Mouse (Mus musculus) stomach, embryonic 16.5 days (tissue): ENCODE results near the gene Chaf1a. TPM values are rescaled to one million over a fixed set of nuclear protein-coding genes. Genes with fewer than 3 reads are reported as not detected.
"Not testable (repeated sequence)": the region's sequence is repeated elsewhere in the genome, so short reads cannot be mapped to it uniquely, and the experiment has no call there.

Experiments used
- ATAC-seq: fragments of 200-750 bp; cut with Nextera tagmentation; 2 replicates; pipeline ENCODE4 v1.8.0; 2017; ENCODE audit warnings: moderate number of reproducible peaks, moderate TSS enrichment; ENCODE audit not compliant: insufficient read depth, low FRiP score
- H3K27ac ChIP-seq: fragments of 300-500 bp; sonication (generic); 2 replicates; pipeline ENCODE4 v1.5.1; 2014; ENCODE audit warnings: low read length
- H3K27me3 ChIP-seq: fragments of 300-500 bp; sonication (generic); 2 replicates; pipeline ENCODE4 v1.6.1; 2014; ENCODE audit warnings: low read length, control low read depth, mixed read lengths; ENCODE audit not compliant: control insufficient read depth, insufficient read depth
- H3K36me3 ChIP-seq: fragments of 300-500 bp; sonication (generic); 2 replicates; pipeline ENCODE4 v1.6.1; 2014; ENCODE audit warnings: low read length; ENCODE audit not compliant: control insufficient read depth, insufficient read depth
- H3K4me1 ChIP-seq: fragments of 300-500 bp; sonication (generic); 2 replicates; pipeline ENCODE4 v1.6.1; 2014; ENCODE audit warnings: low read length, control low read depth, mixed read lengths; ENCODE audit not compliant: control insufficient read depth, insufficient read depth
- H3K4me2 ChIP-seq: fragments of 300-500 bp; sonication (generic); 2 replicates; pipeline ENCODE4 v1.6.1; 2014; ENCODE audit warnings: low read depth, low read length, mixed read lengths
- H3K4me3 ChIP-seq: fragments of 300-500 bp; sonication (generic); replicated peaks from 2 replicates; pipeline ENCODE4 v1.5.1; 2014; ENCODE audit warnings: mild to moderate bottlenecking, low read length
- H3K9ac ChIP-seq: fragments of 300-500 bp; sonication (generic); 2 replicates; pipeline ENCODE4 v1.6.1; 2014; ENCODE audit warnings: low read length
- H3K9me3 ChIP-seq: fragments of 300-500 bp; sonication (generic); replicated peaks from 2 replicates; pipeline ENCODE4 v1.6.1; 2016; ENCODE audit warnings: low read length, control low read depth; ENCODE audit not compliant: control insufficient read depth
- WGBS: fragments of 180-500 bp; shearing (Covaris S2); extraction: QIAGEN DNeasy Blood & Tissue Kit; methylation state at CpG from one replicate; pipeline ENCODE4 v1.1.7; 2014; 5-methylcytosine and 5-hydroxymethylcytosine counted together
- polyA plus RNA-seq: library from polyadenylated mRNA; unstranded; fragments of >200 nt; fragmentation: Nextera tagmentation; extraction: Ambion mirVana; gene quantifications from 2 replicates; pipeline ENCODE4 v1.2.1, GENCODE M21; 2015

Gene Chaf1a
- polyA plus RNA-seq, 1 experiment from 2014 or later, result 17.8 TPM

- H3K9ac ChIP-seq, result no peak overlapping the region
- H3K4me3 ChIP-seq, result no peak overlapping the region
- H3K27me3 ChIP-seq, result no peaks in the 10 kb centered on the region
- ATAC-seq, result no peak
- WGBS, result 97% methylated on average over 5 of the region's 5 CpGs
- H3K9me3 ChIP-seq, result no peaks in the 10 kb centered on the region
- no peak overlapping the region for H3K27ac ChIP-seq
- H3K4me1 ChIP-seq, result peaks cover 14% of the 10 kb centered on the region; the same call in 1 of the 2 replicates
- H3K4me2 ChIP-seq, result no peak overlapping the region
- H3K36me3 ChIP-seq, result peaks cover 20% of the 10 kb centered on the region
Observed at GRCm38 (mm10) chr17:56072243-56072642, 32.0 kb downstream of the Chaf1a start.

GRCm38 (mm10) chr17:56074097-56074826 is 34.0 kb downstream of the Chaf1a start:
- ATAC-seq, result peak; percentile 34; the same call in 1 of the 2 replicates
- 10% methylated on average over 22 of the region's 22 CpGs for WGBS
- H3K27me3 ChIP-seq, result no peaks in the 10 kb centered on the region
- H3K36me3 ChIP-seq, result peaks cover 9% of the 10 kb centered on the region
- H3K4me1 ChIP-seq, result peaks cover 14% of the 10 kb centered on the region; the same call in 1 of the 2 replicates
- no peaks in the 10 kb centered on the region for H3K9me3 ChIP-seq
- H3K4me3 ChIP-seq, result peak overlapping the region; percentile 71
- H3K9ac ChIP-seq, result peak overlapping the region; percentile 81
- peak overlapping the region; percentile 67 for H3K4me2 ChIP-seq
- H3K27ac ChIP-seq, result peak overlapping the region; percentile 98

GRCm38 (mm10) chr17:56074827-56075208 is 34.6 kb downstream of the Chaf1a start, which contains the start of gene Ubxn6:
Ubxn6 (minus strand) TSS chr17:56075028.
- peaks cover 5% of the 10 kb centered on the region; the same call in 1 of the 2 replicates for H3K36me3 ChIP-seq
- peak; percentile 44 for ATAC-seq
- WGBS, result under 1% methylated on average over 35 of the region's 35 CpGs

GRCm38 (mm10) chr17:56077523-56077922 is 37.3 kb downstream of the Chaf1a start:
- WGBS, result 85% methylated on average over 5 of the region's 5 CpGs
- no peak for ATAC-seq
- peaks cover 27% of the 10 kb centered on the region for H3K4me1 ChIP-seq

More at GRCm38 (mm10) chr17:56074827-56075208, 34.6 kb downstream of the Chaf1a start, which contains the start of gene Ubxn6:
- peaks cover 14% of the 10 kb centered on the region; the same call in 1 of the 2 replicates for H3K4me1 ChIP-seq
- no peaks in the 10 kb centered on the region for H3K27me3 ChIP-seq
- peak within 1 kb of the TSS; percentile 67 for H3K4me2 ChIP-seq
- H3K27ac ChIP-seq, result peak within 1 kb of the TSS; percentile 98
- H3K9me3 ChIP-seq, result no peaks in the 10 kb centered on the region
- H3K9ac ChIP-seq, result peak within 1 kb of the TSS; percentile 81
- H3K4me3 ChIP-seq, result peak within 1 kb of the TSS; percentile 71

GRCm38 (mm10) chr17:56078361-56078760 is 38.1 kb downstream of the Chaf1a start:
- H3K27me3 ChIP-seq, ATAC-seq, H3K9me3 ChIP-seq, H3K36me3 ChIP-seq, H3K9ac ChIP-seq: not testable (repeated sequence)
- Histone ChIP-seq H3K4me3 (peak overlapping the region; percentile 87), H3K4me1 (peaks cover 27% of the 10 kb centered on the region), H3K27ac (peak overlapping the region; percentile 25; the same call in 1 of the 2 replicates), H3K4me2 (peak overlapping the region; percentile 45)
- WGBS, result 61% methylated on average over 9 of the region's 9 CpGs

More at GRCm38 (mm10) chr17:56077523-56077922, 37.3 kb downstream of the Chaf1a start:
- no peak overlapping the region for H3K4me2 ChIP-seq
- no peaks in the 10 kb centered on the region for H3K9me3 ChIP-seq
- H3K27me3 ChIP-seq, result no peaks in the 10 kb centered on the region
- no peak overlapping the region for H3K4me3 ChIP-seq
- H3K27ac ChIP-seq, result no peak overlapping the region
- H3K9ac ChIP-seq, result no peak overlapping the region
- peaks cover under 1% of the 10 kb centered on the region; the same call in 1 of the 2 replicates for H3K36me3 ChIP-seq

- Histone ChIP-seq H3K9ac (peak within 1 kb of the TSS; percentile 90), H3K27ac (peak within 1 kb of the TSS; percentile 71; the same call in 1 of the 2 replicates), H3K9me3 (no peaks in the 10 kb centered on the region), H3K36me3 (peaks cover 9% of the 10 kb centered on the region; the same call in 1 of the 2 replicates), H3K4me2 (peak within 1 kb of the TSS; percentile 69), H3K4me1 (peaks cover 20% of the 10 kb centered on the region), H3K4me3 (peak within 1 kb of the TSS; percentile 87), H3K27me3 (no peaks in the 10 kb centered on the region)
- under 1% methylated on average over 61 of the region's 61 CpGs for WGBS
- peak; percentile 95 for ATAC-seq
Observed at GRCm38 (mm10) chr17:56078880-56079795, 38.9 kb downstream of the Chaf1a start, which contains the start of gene Hdgfl2. Hdgfl2 (plus strand) TSS chr17:56079634.

- ATAC-seq, result no peak
- 1% methylated on average over 11 of the region's 11 CpGs for WGBS
- Histone ChIP-seq H3K27ac (peak overlapping the region; percentile 71; the same call in 1 of the 2 replicates), H3K36me3 (peaks cover 13% of the 10 kb centered on the region; the same call in 1 of the 2 replicates), H3K9ac (peak overlapping the region; percentile 90), H3K27me3 (no peaks in the 10 kb centered on the region), H3K4me2 (peak overlapping the region; percentile 69), H3K4me3 (peak overlapping the region; percentile 87), H3K4me1 (peaks cover 19% of the 10 kb centered on the region), H3K9me3 (no peaks in the 10 kb centered on the region)
Observed at GRCm38 (mm10) chr17:56079921-56080320, 39.7 kb downstream of the Chaf1a start.

GRCm38 (mm10) chr17:56080781-56081585 is 40.7 kb downstream of the Chaf1a start:
- peaks cover 13% of the 10 kb centered on the region for H3K4me1 ChIP-seq
- peak overlapping the region; percentile 69 for H3K4me2 ChIP-seq
- H3K9me3 ChIP-seq, result no peaks in the 10 kb centered on the region
- H3K27ac ChIP-seq, result no peak overlapping the region
- peaks cover 13% of the 10 kb centered on the region; the same call in 1 of the 2 replicates for H3K36me3 ChIP-seq
- H3K27me3 ChIP-seq, result no peaks in the 10 kb centered on the region
- peak overlapping the region; percentile 87 for H3K4me3 ChIP-seq
- no peak for ATAC-seq
- WGBS, result 8% methylated on average over 8 of the region's 8 CpGs
- peak overlapping the region; percentile 90 for H3K9ac ChIP-seq
